Mouse (Mus musculus): Measurements from ENCODE around the gene Ap1g2.

GRCm38 (mm10) chr14:55085324-55086008 is 20.9 kb downstream of the Ap1g2 start:
- no peak for TF ChIP-seq NELFE (IDR thresholded peaks at IDR 0.05; ENCODE audit: low read depth, low read length)
- no peak for TF ChIP-seq POLR2A (IDR thresholded peaks at IDR 0.05; ENCODE audit: control insufficient read depth in 1 of 2, insufficient read depth in 1 of 2, low read depth in 1 of 2, low read length in 2 of 2, poor library complexity in 1 of 2)
- TF ChIP-seq ETS1 (IDR thresholded peaks at IDR 0.05; ENCODE audit: low read depth, low read length): no peak
- no peak for TF ChIP-seq CTCF (IDR thresholded peaks at IDR 0.05 in 2 of 3, conservative IDR thresholded peaks at IDR 0.05 in 1 of 3; ENCODE audit: control insufficient read depth in 1 of 3, insufficient read depth in 1 of 3, low read depth in 2 of 3, low read length in 3 of 3, poor library complexity in 1 of 3, severe bottlenecking in 1 of 3)
- no peak for TF ChIP-seq USF1 (IDR thresholded peaks at IDR 0.05; ENCODE audit: low read depth, low read length)
- no peak for TF ChIP-seq MYC (IDR thresholded peaks at IDR 0.05; ENCODE audit: low read depth, low read length)
- TF ChIP-seq MAX (IDR thresholded peaks at IDR 0.05; ENCODE audit: low read length): no peak
- TF ChIP-seq HCFC1 (IDR thresholded peaks at IDR 0.05; ENCODE audit: low read depth, low read length): no peak
- no peak for TF ChIP-seq POLR2AphosphoS5 (IDR thresholded peaks at IDR 0.05; ENCODE audit: borderline replicate concordance, low read depth, low read length)
- TF ChIP-seq MAFK (IDR thresholded peaks at IDR 0.05; ENCODE audit: borderline replicate concordance, low read depth, low read length): no peak
- no peak for TF ChIP-seq JUND (IDR thresholded peaks at IDR 0.05; ENCODE audit: low read depth, low read length)
- no peak for TF ChIP-seq CHD2 (IDR thresholded peaks at IDR 0.05; ENCODE audit: low read length)
- no peak for TF ChIP-seq MXI1 (IDR thresholded peaks at IDR 0.05; ENCODE audit: low read depth, low read length)
